Mouse (Mus musculus) ES-Bruce4 (cell line): Measurements from ENCODE around the gene Agap1. TPM values are rescaled to one million over a fixed set of nuclear protein-coding genes. Genes with fewer than 3 reads are reported as not detected.

Source experiments
- H3K27ac ChIP-seq: 2 replicates; pipeline ENCODE4 v1.5.1; 2012; ENCODE audit warnings: low read length, inconsistent platforms; ENCODE audit not compliant: insufficient read depth
- H3K27me3 ChIP-seq: 2 replicates; pipeline ENCODE4 v1.6.1; 2012; ENCODE audit warnings: mild to moderate bottlenecking, low read length, inconsistent platforms; ENCODE audit not compliant: control insufficient read depth, poor library complexity, insufficient read depth, severe bottlenecking
- H3K36me3 ChIP-seq: 2 replicates; pipeline ENCODE4 v1.6.1; 2012; ENCODE audit warnings: inconsistent platforms, mild to moderate bottlenecking, low read length, moderate library complexity; ENCODE audit not compliant: control insufficient read depth, poor library complexity, insufficient read depth, severe bottlenecking
- H3K4me1 ChIP-seq: one replicate; pipeline ENCODE4 v1.8.1; 2011; ENCODE audit warnings: low read length; ENCODE audit not compliant: control insufficient read depth, insufficient read depth
- H3K4me3 ChIP-seq: 2 replicates; pipeline ENCODE4 v1.5.1; 2011; ENCODE audit warnings: low read depth, mild to moderate bottlenecking, low read length
- H3K9ac ChIP-seq: 2 replicates; pipeline ENCODE4 v1.6.1; 2012; ENCODE audit warnings: low read depth, mild to moderate bottlenecking, inconsistent platforms; ENCODE audit not compliant: poor library complexity, severe bottlenecking
- H3K9me3 ChIP-seq: replicated peaks from 2 replicates; pipeline ENCODE4 v1.6.1; 2012; ENCODE audit warnings: mild to moderate bottlenecking, low read length, inconsistent platforms; ENCODE audit not compliant: control insufficient read depth, poor library complexity, insufficient read depth, severe bottlenecking
- CTCF ChIP-seq: IDR thresholded peaks from one replicate; pipeline ENCODE4 v1.8.1; 2011; ENCODE audit warnings: low read depth, low read length
- EP300 ChIP-seq: IDR thresholded peaks from 2 replicates; pipeline ENCODE4 v1.6.1; 2011; ENCODE audit warnings: low read depth, low read length; ENCODE audit not compliant: insufficient read depth
- POLR2A ChIP-seq: IDR thresholded peaks from one replicate; pipeline ENCODE4 v1.8.1; 2011; ENCODE audit warnings: low read length; ENCODE audit not compliant: insufficient read depth
- polyA plus RNA-seq: library from polyadenylated mRNA; stranded (reverse); fragments of >200 nt; gene quantifications from 2 replicates; pipeline ENCODE4 v1.2.4, GENCODE M21; 2011; ENCODE audit warnings: low read depth; ENCODE audit not compliant: missing spikeins, insufficient read depth, insufficient read length

The Agap1 gene
- polyA plus RNA-seq, 1 experiment, result 31.0 TPM

GRCm38 (mm10) chr1:89692420-89692819 lies 237.8 kb downstream of the Agap1 start:
- Histone ChIP-seq H3K36me3 (no peaks in the 10 kb centered on the region), H3K27ac (no peak overlapping the region), H3K4me1 (peaks cover 2% of the 10 kb centered on the region), H3K27me3 (no peaks in the 10 kb centered on the region), H3K4me3 (no peak overlapping the region), H3K9ac (no peak overlapping the region), H3K9me3 (no peaks in the 10 kb centered on the region)
- TF ChIP-seq EP300 (no peak), CTCF (no peak), POLR2A (no peak)

- H3K27ac ChIP-seq, result no peak overlapping the region
- H3K9ac ChIP-seq, result no peak overlapping the region
- no peaks in the 10 kb centered on the region for H3K36me3 ChIP-seq
- H3K4me3 ChIP-seq, result no peak overlapping the region
- H3K27me3 ChIP-seq, result no peaks in the 10 kb centered on the region
- TF ChIP-seq CTCF (no peak), POLR2A (no peak)
- no peaks in the 10 kb centered on the region for H3K4me1 ChIP-seq
- no peaks in the 10 kb centered on the region for H3K9me3 ChIP-seq
These were observed 240.3 kb downstream of the Agap1 start for GRCm38 (mm10) chr1:89694916-89695315.

GRCm38 (mm10) chr1:89697241-89697640 lies 242.6 kb downstream of the Agap1 start:
- Histone ChIP-seq H3K4me3 (no peak overlapping the region), H3K27me3 (no peaks in the 10 kb centered on the region), H3K9ac (no peak overlapping the region), H3K4me1 (no peaks in the 10 kb centered on the region), H3K36me3 (no peaks in the 10 kb centered on the region), H3K27ac (no peak overlapping the region), H3K9me3 (no peaks in the 10 kb centered on the region)
- TF ChIP-seq CTCF (no peak), EP300 (no peak), POLR2A (no peak)

GRCm38 (mm10) chr1:89700166-89700565 lies 245.6 kb downstream of the Agap1 start:
- H3K9me3 ChIP-seq, result no peaks in the 10 kb centered on the region
- H3K4me1 ChIP-seq, result no peaks in the 10 kb centered on the region
- TF ChIP-seq EP300 (no peak), POLR2A (no peak), CTCF (no peak)
- no peak overlapping the region for H3K27ac ChIP-seq
- H3K36me3 ChIP-seq, result no peaks in the 10 kb centered on the region
- H3K27me3 ChIP-seq, result no peaks in the 10 kb centered on the region
- no peak overlapping the region for H3K4me3 ChIP-seq
- H3K9ac ChIP-seq, result no peak overlapping the region

GRCm38 (mm10) chr1:89701162-89701730 lies 246.6 kb downstream of the Agap1 start:
- no peak overlapping the region for H3K9ac ChIP-seq
- no peaks in the 10 kb centered on the region for H3K27me3 ChIP-seq
- H3K9me3 ChIP-seq, result no peaks in the 10 kb centered on the region
- no peaks in the 10 kb centered on the region for H3K4me1 ChIP-seq
- no peak overlapping the region for H3K4me3 ChIP-seq
- no peak overlapping the region for H3K27ac ChIP-seq
- no peaks in the 10 kb centered on the region for H3K36me3 ChIP-seq
- TF ChIP-seq CTCF (no peak), POLR2A (no peak), EP300 (no peak)

GRCm38 (mm10) chr1:89703294-89703693 lies 248.7 kb downstream of the Agap1 start:
- Histone ChIP-seq H3K27me3 (no peaks in the 10 kb centered on the region), H3K27ac (no peak overlapping the region), H3K4me3 (no peak overlapping the region), H3K9ac (no peak overlapping the region), H3K9me3 (no peaks in the 10 kb centered on the region), H3K36me3 (no peaks in the 10 kb centered on the region), H3K4me1 (no peaks in the 10 kb centered on the region)
- TF ChIP-seq CTCF, result no peak
- no peak for TF ChIP-seq POLR2A
- TF ChIP-seq EP300, result no peak
